Mouse (Mus musculus) limb, embryonic 13.5 days (tissue): ENCODE data around the gene Lrp5. TPM values are rescaled to one million over a fixed set of nuclear protein-coding genes. Genes with fewer than 3 reads are reported as not detected.
"Not testable (repeated sequence)": the region's sequence is repeated elsewhere in the genome, so short reads cannot be mapped to it uniquely, and the experiment has no call there.

Source experiments
- ATAC-seq: fragments of 200-750 bp; cut with Nextera tagmentation; 2 replicates; pipeline ENCODE4 v1.8.0; 2017; ENCODE audit warnings: low read depth, moderate number of reproducible peaks, moderate TSS enrichment; ENCODE audit not compliant: low FRiP score
- H3K27ac ChIP-seq: fragments of 300-500 bp; sonication (generic); 2 replicates; pipeline ENCODE4 v1.5.1; 2015; ENCODE audit warnings: inconsistent platforms, mild to moderate bottlenecking, moderate library complexity
- H3K27me3 ChIP-seq: fragments of 300-500 bp; sonication (generic); 2 replicates; pipeline ENCODE4 v1.6.1; 2015; ENCODE audit warnings: mild to moderate bottlenecking, inconsistent platforms
- H3K36me3 ChIP-seq: fragments of 300-500 bp; sonication (generic); 2 replicates; pipeline ENCODE4 v1.6.1; 2015; ENCODE audit warnings: inconsistent platforms, mild to moderate bottlenecking, moderate library complexity
- H3K4me1 ChIP-seq: fragments of 300-500 bp; sonication (generic); 2 replicates; pipeline ENCODE4 v1.6.1; 2015; ENCODE audit warnings: inconsistent platforms
- H3K4me2 ChIP-seq: fragments of 300-500 bp; sonication (generic); replicated peaks from 2 replicates; pipeline ENCODE4 v1.6.1; 2015; ENCODE audit warnings: inconsistent platforms, mild to moderate bottlenecking, moderate library complexity
- H3K4me3 ChIP-seq: fragments of 300-500 bp; sonication (generic); 2 replicates; pipeline ENCODE4 v1.5.1; 2015; ENCODE audit warnings: moderate library complexity, mild to moderate bottlenecking, inconsistent platforms
- H3K9ac ChIP-seq: fragments of 300-500 bp; sonication (generic); 2 replicates; pipeline ENCODE4 v1.6.1; 2015; ENCODE audit warnings: mild to moderate bottlenecking, inconsistent platforms
- H3K9me3 ChIP-seq: fragments of 300-500 bp; sonication (generic); 2 replicates; pipeline ENCODE4 v1.6.1; 2016; ENCODE audit warnings: inconsistent platforms
- WGBS: fragments of 180-500 bp; shearing (Covaris S2); methylation state at CpG from one replicate; pipeline ENCODE4 v1.1.7; 2015; 5-methylcytosine and 5-hydroxymethylcytosine counted together
- polyA plus RNA-seq: library from polyadenylated mRNA; unstranded; fragments of >200 nt; fragmentation: Nextera tagmentation; extraction: Ambion mirVana; gene quantifications from 2 replicates; pipeline ENCODE4 v1.2.1, GENCODE M21; 2015

Lrp5 gene
- polyA plus RNA-seq, 1 experiment from 2014 or later = 7.1 TPM

DNA sequence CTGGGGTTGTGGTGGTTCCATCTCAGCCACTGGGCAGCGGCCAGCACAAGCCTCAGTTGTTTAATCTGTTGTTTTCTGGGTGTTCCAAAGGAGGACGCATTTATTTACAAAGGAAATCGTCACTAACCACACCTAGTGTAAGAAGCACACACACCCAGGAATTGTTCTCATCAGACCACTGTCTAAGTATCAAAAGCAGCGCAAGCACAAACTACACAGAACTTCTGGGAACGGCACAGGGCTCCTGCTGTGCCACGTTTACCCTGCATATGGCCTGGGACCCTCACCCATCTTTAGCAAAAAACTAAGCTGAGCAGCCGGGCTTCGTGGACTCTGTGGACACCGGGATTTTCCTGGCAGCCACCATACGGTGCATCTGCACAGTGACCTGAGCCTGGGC, 17.8 kb downstream of the Lrp5 start:
- H3K36me3 ChIP-seq = peaks cover 21% of the 10 kb centered on the region
- no peaks in the 10 kb centered on the region for H3K27me3 ChIP-seq
- H3K9me3 ChIP-seq = no peaks in the 10 kb centered on the region
- H3K9ac ChIP-seq = 0 out of 2 replicates have a peak overlapping the region, but pooled peaks have one; percentile 26
- no peak overlapping the region for H3K4me3 ChIP-seq
- WGBS = 77% methylated on average over 10 of the region's 10 CpGs
- H3K4me2 ChIP-seq = no peak overlapping the region
- H3K27ac ChIP-seq = peak overlapping the region; percentile 75; the same call in 1 of the 2 replicates
- no peak for ATAC-seq
- H3K4me1 ChIP-seq = peaks cover 61% of the 10 kb centered on the region

- H3K4me1 ChIP-seq = peaks cover 67% of the 10 kb centered on the region
Observed at GRCm38 (mm10) chr19:3667979-3668378, 18.4 kb downstream of the Lrp5 start.

GRCm38 (mm10) chr19:3667155-3667895, 19.0 kb downstream of the Lrp5 start:
- WGBS = 73% methylated on average over 6 of the region's 6 CpGs
- Histone ChIP-seq H3K4me1 (peaks cover 73% of the 10 kb centered on the region), H3K27ac (no peak overlapping the region)

More at GRCm38 (mm10) chr19:3667979-3668378, 18.4 kb downstream of the Lrp5 start:
- Histone ChIP-seq H3K36me3 (peaks cover 16% of the 10 kb centered on the region), H3K27me3 (no peaks in the 10 kb centered on the region), H3K27ac (no peak overlapping the region), H3K4me2 (no peak overlapping the region), H3K4me3 (no peak overlapping the region), H3K9me3 (no peaks in the 10 kb centered on the region), H3K9ac (no peak overlapping the region)
- no peak for ATAC-seq
- WGBS = 62% methylated on average over 11 of the region's 11 CpGs

DNA sequence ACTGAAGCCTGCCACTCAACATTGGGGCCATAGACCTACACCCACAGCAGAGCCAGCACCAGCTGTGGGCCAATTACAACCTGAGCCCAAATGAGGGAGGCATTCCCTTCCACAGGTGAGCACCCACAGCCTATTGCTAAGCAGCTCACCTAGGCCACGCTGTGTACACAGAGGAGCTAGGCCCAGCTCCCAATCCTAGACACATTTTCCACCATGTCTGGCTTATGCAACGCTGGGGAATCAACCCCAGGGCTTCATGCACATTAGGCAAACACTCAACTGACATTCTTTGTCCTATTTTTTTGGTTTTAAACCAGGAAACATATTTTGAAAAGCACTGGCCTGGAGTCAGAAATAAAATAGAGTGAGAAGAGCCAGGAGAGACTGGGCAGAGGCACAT, 19.7 kb downstream of the Lrp5 start:
- Histone ChIP-seq H3K4me2 (no peak overlapping the region), H3K27ac (no peak overlapping the region; the same call in 1 of the 2 replicates), H3K27me3 (no peaks in the 10 kb centered on the region), H3K4me3 (no peak overlapping the region), H3K9ac (no peak overlapping the region), H3K9me3 (no peaks in the 10 kb centered on the region), H3K4me1 (peaks cover 77% of the 10 kb centered on the region), H3K36me3 (peaks cover 2% of the 10 kb centered on the region)
- 83% methylated on average over 2 of the region's 2 CpGs for WGBS
- no peak for ATAC-seq

More at GRCm38 (mm10) chr19:3667155-3667895, 19.0 kb downstream of the Lrp5 start:
- H3K4me3 ChIP-seq = no peak overlapping the region
- H3K4me2 ChIP-seq = no peak overlapping the region
- no peaks in the 10 kb centered on the region for H3K27me3 ChIP-seq
- H3K36me3 ChIP-seq = peaks cover 9% of the 10 kb centered on the region
- no peak for ATAC-seq
- H3K9ac ChIP-seq = no peak overlapping the region
- H3K9me3 ChIP-seq = no peaks in the 10 kb centered on the region

DNA sequence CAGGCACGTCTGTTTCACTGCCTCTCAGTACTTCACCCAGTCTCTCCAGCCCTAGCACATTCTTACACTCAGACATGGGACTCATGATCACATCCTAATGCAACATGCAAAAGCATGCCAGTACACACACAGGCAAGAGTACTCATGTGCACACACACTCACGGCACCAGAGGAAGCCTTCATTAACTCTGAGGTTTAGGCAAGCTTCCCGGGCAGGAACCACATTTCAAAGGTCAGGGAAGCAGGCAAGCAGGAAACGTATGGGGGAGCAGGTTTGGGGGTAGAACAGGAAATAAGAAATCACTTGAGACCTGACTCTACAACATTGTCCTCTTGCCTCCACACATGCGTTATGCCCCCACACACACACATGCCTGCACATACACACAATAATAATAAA, 20.9 kb downstream of the Lrp5 start:
- WGBS = 23% methylated on average over 5 of the region's 5 CpGs
- Histone ChIP-seq H3K4me2 (no peak overlapping the region), H3K9me3 (no peaks in the 10 kb centered on the region), H3K9ac (peak overlapping the region; percentile 25; the same call in 1 of the 2 replicates), H3K27me3 (no peaks in the 10 kb centered on the region), H3K4me3 (no peak overlapping the region), H3K27ac (peak overlapping the region; percentile 40), H3K4me1 (peaks cover 77% of the 10 kb centered on the region), H3K36me3 (no peaks in the 10 kb centered on the region)
- no peak for ATAC-seq

- H3K9me3 ChIP-seq = peaks cover 8% of the 10 kb centered on the region; the same call in 1 of the 2 replicates
- no peak overlapping the region for H3K4me3 ChIP-seq
- ATAC-seq = no peak
- peaks cover 16% of the 10 kb centered on the region for H3K4me1 ChIP-seq
- no peak overlapping the region for H3K27ac ChIP-seq
- peaks cover 63% of the 10 kb centered on the region for H3K36me3 ChIP-seq
- no peaks in the 10 kb centered on the region for H3K27me3 ChIP-seq
- H3K4me2 ChIP-seq = no peak overlapping the region
- WGBS = 95% methylated on average over 4 of the region's 4 CpGs
- H3K9ac ChIP-seq = no peak overlapping the region
Observed at GRCm38 (mm10) chr19:3657947-3658346, 28.4 kb downstream of the Lrp5 start.

DNA sequence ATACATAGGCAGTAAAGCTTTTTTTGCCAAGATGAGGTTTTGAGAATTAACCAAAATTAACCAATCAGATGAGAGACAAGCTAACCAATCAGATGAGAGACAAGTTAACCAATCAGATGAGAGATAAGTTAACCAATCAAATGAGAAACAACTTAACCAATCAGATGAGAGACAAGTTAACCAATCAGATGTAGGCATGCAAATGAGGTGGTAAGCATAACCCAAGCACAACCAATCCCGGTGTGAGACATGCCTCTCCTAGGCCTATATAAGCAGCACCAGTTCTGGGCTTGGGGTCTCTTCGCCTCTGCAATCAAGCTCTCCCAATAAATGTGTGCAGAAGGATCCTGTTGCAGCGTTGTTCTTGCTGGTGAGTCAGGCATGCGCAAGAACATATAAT, 29.3 kb downstream of the Lrp5 start:
- H3K27ac ChIP-seq, ATAC-seq, H3K27me3 ChIP-seq, H3K4me3 ChIP-seq, H3K9me3 ChIP-seq, H3K9ac ChIP-seq, H3K4me2 ChIP-seq, H3K4me1 ChIP-seq: not testable (repeated sequence)
- WGBS = 94% methylated on average over 4 of the region's 4 CpGs
- H3K36me3 ChIP-seq = peaks cover 72% of the 10 kb centered on the region

DNA sequence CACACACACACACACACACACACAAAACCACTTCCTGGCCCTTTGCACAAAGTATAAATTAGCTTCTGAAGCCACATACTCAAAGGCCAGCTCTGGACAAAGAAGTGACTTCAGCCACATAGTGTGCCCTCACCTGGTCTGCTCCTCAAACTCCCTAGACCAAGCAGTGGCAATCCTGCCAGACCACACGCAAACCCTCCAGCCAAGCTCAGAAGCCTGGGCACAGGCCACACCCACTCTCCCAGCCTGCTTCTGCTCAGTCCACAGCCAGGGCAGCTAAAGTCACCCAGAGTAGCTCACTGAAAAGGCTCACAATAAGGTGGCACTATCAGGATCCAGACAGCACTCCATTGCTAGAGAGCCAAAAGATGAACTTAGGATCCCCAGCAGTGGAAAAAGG, 30.2 kb downstream of the Lrp5 start:
- WGBS = 64% methylated on average over 1 of the region's 1 CpGs
- H3K9me3 ChIP-seq = peaks cover 18% of the 10 kb centered on the region
- H3K36me3 ChIP-seq = peaks cover 81% of the 10 kb centered on the region
- no peak overlapping the region for H3K27ac ChIP-seq
- peaks cover 6% of the 10 kb centered on the region; the same call in 1 of the 2 replicates for H3K4me1 ChIP-seq
- H3K27me3 ChIP-seq = no peaks in the 10 kb centered on the region
- no peak overlapping the region for H3K4me3 ChIP-seq
- no peak overlapping the region for H3K4me2 ChIP-seq
- no peak overlapping the region for H3K9ac ChIP-seq
- ATAC-seq = no peak

DNA sequence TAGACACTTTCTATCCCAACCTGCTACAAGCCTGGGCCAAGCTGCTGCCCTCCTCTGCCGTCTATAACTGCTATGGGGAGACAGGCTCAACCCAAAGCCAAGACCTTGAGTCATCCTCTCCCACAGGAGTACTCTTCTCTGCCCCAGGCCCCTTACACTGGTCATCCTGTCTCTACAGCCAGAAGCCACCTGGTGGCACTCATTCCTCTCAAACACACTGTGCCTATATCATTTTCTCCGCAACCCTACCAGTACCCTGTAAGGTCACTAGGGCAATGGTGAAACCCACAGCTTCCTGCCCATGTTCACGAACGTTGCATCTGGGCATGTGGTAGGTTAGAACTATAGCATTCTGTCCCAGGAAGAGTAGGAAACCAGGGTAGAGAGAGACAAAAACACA, 31.4 kb downstream of the Lrp5 start:
- Histone ChIP-seq H3K4me3 (no peak overlapping the region), H3K27ac (no peak overlapping the region), H3K36me3 (peaks cover 91% of the 10 kb centered on the region), H3K27me3 (no peaks in the 10 kb centered on the region), H3K4me1 (no peaks in the 10 kb centered on the region), H3K9me3 (peaks cover 18% of the 10 kb centered on the region), H3K9ac (no peak overlapping the region), H3K4me2 (no peak overlapping the region)
- ATAC-seq = no peak
- WGBS = 78% methylated on average over 4 of the region's 4 CpGs

DNA sequence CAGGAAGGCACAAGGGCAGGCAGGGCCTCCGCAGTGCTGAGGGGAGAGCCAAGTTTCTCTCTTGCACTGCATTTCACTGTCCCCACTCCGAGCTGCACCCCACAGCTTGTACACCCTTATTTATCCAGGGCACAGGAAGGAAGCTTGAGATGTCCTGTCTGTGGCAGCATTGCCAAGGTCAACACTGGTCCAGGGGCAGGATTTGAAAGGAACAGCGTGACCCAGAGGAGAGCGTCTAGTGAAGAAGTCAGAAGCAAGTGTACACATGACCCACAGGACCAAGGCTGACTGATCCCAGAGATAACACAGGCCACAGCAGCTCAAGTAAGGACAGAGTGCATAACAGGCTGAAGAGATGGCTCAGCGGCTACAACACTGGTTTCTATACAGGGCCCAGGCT, 32.3 kb downstream of the Lrp5 start:
- Histone ChIP-seq H3K4me3 (no peak overlapping the region), H3K36me3 (peaks cover 91% of the 10 kb centered on the region), H3K9ac (no peak overlapping the region), H3K4me2 (no peak overlapping the region), H3K4me1 (no peaks in the 10 kb centered on the region), H3K27ac (peak overlapping the region; percentile 58; the same call in 1 of the 2 replicates), H3K9me3 (peaks cover 18% of the 10 kb centered on the region), H3K27me3 (no peaks in the 10 kb centered on the region)
- WGBS = 92% methylated on average over 5 of the region's 5 CpGs
- ATAC-seq = no peak

- Histone ChIP-seq H3K4me1 (no peaks in the 10 kb centered on the region), H3K27me3 (no peaks in the 10 kb centered on the region), H3K36me3 (peaks cover 89% of the 10 kb centered on the region), H3K27ac (peak overlapping the region; percentile 58; the same call in 1 of the 2 replicates), H3K4me3 (no peak overlapping the region), H3K4me2 (no peak overlapping the region), H3K9ac (no peak overlapping the region), H3K9me3 (peaks cover 18% of the 10 kb centered on the region)
- no peak for ATAC-seq
- 64% methylated on average over 4 of the region's 4 CpGs for WGBS
Observed at GRCm38 (mm10) chr19:3653508-3653907, 32.9 kb downstream of the Lrp5 start.

- WGBS = 97% methylated on average over 13 of the region's 13 CpGs
- no peak overlapping the region for H3K4me2 ChIP-seq
- H3K36me3 ChIP-seq = peaks cover 91% of the 10 kb centered on the region
- H3K9me3 ChIP-seq = peaks cover 10% of the 10 kb centered on the region
- H3K4me1 ChIP-seq = no peaks in the 10 kb centered on the region
- H3K4me3 ChIP-seq = no peak overlapping the region
- no peaks in the 10 kb centered on the region for H3K27me3 ChIP-seq
- no peak overlapping the region for H3K27ac ChIP-seq
- no peak for ATAC-seq
- no peak overlapping the region for H3K9ac ChIP-seq
Observed at GRCm38 (mm10) chr19:3651989-3652388, 34.4 kb downstream of the Lrp5 start.

GRCm38 (mm10) chr19:3651220-3651619, 35.1 kb downstream of the Lrp5 start:
- no peaks in the 10 kb centered on the region for H3K27me3 ChIP-seq

More at GRCm38 (mm10) chr19:3651220-3651619, 35.1 kb downstream of the Lrp5 start:
- H3K9ac ChIP-seq = no peak overlapping the region
- no peak overlapping the region for H3K4me3 ChIP-seq
- 98% methylated on average over 3 of the region's 3 CpGs for WGBS
- peaks cover 89% of the 10 kb centered on the region for H3K36me3 ChIP-seq
- no peaks in the 10 kb centered on the region for H3K4me1 ChIP-seq
- peaks cover 10% of the 10 kb centered on the region for H3K9me3 ChIP-seq
- no peak overlapping the region for H3K4me2 ChIP-seq
- ATAC-seq = no peak
- H3K27ac ChIP-seq = no peak overlapping the region
